Mouse (Mus musculus): ENCODE results near the gene Mib2.
"Not testable (repeated sequence)": the region's sequence is repeated elsewhere in the genome, so short reads cannot be mapped to it uniquely, and the experiment has no call there.

Gene Mib2

DNA sequence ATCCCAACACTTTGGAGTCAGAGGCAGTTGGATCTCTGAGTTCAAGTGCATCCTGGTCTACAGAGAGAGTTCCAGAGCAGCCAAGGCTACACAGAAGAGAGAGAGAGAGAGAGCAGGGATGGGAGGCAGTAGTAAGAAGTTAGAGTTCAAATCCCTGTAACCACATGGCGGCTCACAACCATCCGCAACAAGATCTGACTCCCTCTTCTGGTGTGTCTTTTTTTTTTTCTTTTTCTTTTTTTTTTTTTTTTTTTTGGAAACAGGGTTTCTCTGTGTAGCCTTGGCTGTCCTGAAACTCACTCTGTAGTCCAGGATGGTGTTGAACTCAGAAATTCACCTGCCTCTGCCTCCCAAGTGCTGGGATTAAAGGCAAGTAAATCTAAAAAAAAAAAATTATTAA, 3.1 kb upstream of the Mib2 start:
- no peak for DNase-seq (ENCODE audit: extremely low spot score, low read depth, low spot score)

DNA sequence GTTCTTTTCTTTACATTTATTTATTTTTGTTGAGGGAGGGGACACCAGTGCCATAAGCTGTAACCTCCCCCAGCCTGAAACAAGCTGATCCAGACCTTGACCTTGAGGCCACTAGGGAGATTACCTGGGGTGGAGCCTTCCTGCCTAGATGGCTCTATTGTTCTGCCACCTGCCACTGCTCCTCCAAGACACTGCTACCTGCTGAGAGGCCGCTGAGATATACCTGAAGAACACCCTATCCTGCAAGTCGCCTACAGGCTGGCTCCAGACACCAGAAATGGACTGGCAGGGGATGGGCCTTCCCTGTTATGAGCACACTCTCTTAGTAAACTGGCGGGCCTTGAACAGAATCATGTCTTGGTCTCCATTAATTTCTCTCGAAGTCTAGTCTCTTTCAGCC, 1.2 kb upstream of the Mib2 start:
- not testable (repeated sequence) for DNase-seq (ENCODE audit: extremely low spot score, low read depth, low spot score)

DNA sequence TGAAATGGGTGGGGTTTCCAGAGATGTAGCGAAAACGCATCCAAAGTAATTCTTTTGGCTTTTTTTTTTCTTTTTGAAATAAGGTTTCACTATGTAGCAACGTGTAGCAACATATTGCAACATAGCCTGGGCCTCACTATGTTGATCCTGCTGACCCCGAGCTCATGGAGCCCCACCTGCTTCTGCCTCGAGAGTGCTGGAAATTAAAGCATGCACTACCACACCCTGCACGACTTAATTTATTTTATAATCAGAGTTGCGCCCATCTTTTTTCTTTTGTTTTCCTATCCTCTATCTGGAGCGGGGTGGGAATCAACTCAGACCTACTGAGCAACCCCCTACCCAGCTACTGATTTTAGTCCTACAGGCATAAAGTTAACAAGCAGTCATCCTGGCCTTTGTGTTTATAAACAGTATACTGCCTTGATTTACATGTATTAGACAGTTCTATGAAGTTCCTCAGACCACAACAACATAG, 639 bp upstream of the Mib2 start:
- DNase-seq (ENCODE audit: extremely low spot score, low read depth, low spot score), result no peak

DNA sequence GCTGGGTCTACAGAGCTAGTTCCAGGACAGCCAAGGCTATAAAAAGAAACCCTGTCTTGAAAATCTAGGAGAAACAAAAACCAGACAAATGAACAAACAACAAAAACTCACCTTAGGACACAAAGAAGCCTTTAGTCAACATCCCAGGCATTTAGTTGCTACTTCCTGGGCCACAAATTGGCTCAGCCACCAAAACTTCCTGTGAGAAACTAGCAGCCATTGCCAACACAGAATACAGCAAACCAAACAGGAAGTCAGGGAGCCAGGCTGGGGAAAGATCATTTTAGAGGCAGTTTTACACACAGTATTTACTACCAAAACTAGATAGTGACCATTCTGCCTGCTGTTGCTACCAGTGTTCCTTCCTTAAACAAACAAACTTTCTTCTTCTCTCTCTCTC, 2.1 kb downstream of the Mib2 start:
- DNase-seq (ENCODE audit: extremely low spot score, low read depth, low spot score), result no peak

DNA sequence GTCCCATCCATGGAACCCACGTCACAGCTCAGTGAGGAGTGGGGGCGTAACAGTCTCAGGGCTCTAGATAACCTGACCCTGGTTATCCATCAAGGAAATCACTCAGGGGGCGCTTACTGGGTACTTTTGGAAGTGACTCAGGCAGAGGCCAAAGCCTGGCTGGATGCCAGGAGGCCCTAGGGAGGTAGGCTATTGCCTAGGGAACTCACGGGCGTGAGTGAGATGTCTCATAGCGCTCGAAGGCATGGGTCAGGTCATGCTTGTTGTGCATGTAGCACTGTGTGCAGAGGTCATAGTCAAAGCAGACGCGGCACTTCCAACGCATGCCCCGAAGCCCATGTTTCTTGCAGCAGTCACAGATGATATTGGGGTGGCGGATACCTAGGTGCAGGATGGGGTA, 8.4 kb downstream of the Mib2 start:
- no peak for DNase-seq (ENCODE audit: extremely low spot score, low read depth, low spot score)

DNA sequence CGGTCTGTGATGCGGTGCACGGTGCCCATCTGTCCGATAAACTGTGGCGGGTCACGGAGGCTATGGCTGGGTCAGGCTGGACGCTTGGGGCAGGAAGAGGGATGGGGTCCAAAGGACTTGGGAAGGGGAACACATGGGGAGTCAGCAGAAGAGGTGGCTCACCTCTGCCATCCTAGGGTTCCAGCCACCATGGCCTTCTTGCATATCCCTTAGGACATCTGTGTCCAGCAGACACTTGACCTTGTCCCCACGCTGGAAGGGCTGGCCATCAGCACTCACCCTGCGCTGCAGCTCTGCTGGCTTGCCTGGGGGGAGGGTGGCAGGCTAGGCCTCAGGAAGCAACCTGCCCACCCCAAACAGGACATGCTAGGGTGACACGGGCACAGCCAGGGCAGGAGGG, 10.0 kb downstream of the Mib2 start:
- DNase-seq (ENCODE audit: extremely low spot score, low read depth, low spot score), result no peak

DNA sequence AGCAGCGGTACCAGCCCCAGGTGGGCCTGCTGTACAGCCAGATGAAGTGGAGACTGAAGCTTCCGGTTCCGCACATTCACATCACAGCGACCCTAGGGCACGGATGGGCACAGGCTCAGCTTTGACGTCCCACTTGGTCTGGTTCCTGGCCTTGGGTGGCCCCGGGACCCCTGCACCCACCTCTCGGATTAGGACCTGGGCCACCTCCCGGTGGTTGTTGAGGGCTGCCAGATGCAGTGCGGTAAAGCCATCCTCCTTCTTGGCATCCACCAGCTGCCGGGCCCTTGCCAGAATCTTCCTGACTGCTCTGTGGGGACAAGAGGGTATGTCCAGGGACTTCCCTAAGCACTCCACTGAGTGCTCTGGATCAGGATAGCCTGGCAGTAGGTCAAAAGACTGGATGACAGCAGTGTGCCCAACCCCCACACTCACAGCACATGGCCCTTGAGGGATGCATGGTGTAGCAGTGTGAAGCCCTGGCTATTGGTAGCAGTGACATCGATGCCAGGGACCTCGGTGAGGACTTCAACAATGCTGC, 12.7 kb downstream of the Mib2 start:
- no peak for DNase-seq (ENCODE audit: extremely low spot score, low read depth, low spot score)

DNA sequence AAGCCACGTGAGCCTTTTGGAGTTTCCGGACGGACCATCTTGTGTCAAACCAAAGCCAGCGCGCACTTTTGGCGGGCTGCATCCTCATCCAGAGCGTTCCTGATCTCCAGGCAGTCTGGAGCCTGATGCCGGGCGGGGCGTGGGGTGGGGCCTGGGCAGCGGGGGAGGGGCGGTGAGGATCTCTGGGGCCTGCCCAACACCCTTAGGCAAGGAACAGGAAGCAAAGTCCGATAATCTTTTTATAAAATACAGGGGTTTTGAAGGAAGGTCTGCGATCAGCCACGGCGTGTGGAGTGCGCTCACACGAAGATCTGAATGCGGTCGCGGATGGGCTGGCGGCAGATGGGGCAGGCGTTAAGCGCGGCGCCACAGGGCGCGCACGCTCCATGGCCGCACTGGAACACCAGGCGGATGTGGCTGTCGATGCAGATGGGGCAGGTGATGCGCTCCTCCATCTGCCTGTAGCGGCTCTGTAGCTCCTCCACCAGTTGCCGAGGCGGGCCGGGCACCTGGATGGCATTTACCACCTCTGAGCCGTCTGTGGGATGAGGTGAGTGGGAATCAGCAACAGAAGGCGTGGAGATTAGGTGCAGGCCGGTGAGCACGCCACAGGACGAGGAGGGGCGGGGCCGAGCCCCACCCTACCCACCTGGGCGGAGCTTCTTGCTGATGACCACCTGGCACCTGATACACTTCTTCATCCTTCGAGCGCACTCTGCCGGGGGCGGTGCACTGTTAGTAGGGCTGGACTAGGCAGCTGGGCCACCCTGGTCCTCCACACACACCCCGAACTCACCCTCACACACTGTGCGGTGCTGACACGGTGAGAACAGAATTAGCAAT, 14.3 kb downstream of the Mib2 start:
- no peak for DNase-seq (ENCODE audit: extremely low spot score, low read depth, low spot score)

DNA sequence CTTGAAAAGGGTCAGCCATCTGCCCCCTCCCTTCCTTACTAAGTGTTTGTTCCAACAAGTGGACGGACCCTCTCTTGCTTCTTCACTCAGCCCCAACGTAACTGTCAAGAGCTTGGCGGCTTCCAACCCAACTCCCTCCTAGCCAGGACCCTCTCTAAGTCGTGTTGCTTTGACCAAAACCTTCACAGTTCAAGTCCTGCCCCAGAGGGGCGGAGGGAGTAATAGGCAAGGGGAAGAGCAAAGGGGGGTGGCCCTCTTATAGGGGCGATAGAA, 14.9 kb downstream of the Mib2 start:
- DNase-seq (ENCODE audit: extremely low spot score, low read depth, low spot score), result no peak

DNA sequence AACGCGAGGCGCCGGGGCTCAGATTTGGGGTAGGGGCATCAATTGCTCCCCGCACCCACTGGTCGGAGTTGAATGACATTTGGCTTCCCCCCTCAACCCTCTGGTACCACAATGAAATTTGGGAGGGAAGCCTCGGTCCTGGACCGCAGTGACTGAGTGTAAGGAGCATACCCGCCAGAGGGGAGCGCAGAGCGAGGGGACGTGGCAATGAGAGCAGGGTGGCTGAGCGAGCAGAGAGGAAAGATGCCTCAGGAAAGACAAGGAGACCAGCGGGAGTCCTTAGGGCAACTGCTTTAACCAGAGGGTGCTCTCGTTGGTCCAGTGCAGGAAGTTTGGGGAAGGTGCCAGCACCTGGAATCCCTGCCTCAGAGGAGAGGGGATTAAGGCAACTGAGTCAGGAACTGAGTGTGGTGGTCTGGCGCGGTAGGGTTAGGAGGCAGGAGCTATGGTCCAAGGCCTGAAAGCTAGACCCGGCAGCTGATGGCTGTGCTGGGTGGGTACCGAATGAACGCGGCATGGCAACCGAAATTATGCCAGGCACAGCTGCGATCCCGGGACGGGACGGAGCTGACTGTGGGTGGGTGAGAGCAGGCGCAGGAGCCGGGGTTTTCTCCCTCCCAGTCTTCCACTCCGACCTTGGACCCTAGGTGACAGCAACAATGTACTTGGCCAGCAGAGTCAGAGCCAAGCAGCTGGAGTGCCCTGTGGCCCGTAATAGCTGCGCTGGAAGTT, 15.4 kb downstream of the Mib2 start:
- DNase-seq (ENCODE audit: extremely low spot score, low read depth, low spot score), result no peak

DNA sequence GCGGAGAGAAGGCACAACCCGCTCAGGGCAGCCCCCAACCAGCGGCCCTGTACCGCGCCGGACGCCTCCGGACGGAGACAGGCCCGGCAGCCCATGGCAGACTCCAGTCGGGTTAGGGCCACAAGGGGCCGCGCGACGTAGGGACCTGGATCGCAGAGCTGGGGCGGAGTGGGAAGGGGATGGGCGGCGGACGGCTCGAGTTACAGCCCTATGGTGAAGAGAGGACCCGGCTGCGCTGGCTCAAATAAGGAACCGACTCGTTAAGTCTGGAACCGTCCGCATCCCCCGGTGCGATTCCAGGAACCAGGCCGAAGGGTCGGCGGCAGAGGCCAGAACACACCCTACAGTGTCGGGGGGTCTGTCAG, 15.9 kb downstream of the Mib2 start, which contains the start of gene Mmp23:
Mmp23 (minus strand) TSS at position 299 of the 365 bp plus-strand sequence.
- DNase-seq (ENCODE audit: extremely low spot score, low read depth, low spot score), result no peak

DNA sequence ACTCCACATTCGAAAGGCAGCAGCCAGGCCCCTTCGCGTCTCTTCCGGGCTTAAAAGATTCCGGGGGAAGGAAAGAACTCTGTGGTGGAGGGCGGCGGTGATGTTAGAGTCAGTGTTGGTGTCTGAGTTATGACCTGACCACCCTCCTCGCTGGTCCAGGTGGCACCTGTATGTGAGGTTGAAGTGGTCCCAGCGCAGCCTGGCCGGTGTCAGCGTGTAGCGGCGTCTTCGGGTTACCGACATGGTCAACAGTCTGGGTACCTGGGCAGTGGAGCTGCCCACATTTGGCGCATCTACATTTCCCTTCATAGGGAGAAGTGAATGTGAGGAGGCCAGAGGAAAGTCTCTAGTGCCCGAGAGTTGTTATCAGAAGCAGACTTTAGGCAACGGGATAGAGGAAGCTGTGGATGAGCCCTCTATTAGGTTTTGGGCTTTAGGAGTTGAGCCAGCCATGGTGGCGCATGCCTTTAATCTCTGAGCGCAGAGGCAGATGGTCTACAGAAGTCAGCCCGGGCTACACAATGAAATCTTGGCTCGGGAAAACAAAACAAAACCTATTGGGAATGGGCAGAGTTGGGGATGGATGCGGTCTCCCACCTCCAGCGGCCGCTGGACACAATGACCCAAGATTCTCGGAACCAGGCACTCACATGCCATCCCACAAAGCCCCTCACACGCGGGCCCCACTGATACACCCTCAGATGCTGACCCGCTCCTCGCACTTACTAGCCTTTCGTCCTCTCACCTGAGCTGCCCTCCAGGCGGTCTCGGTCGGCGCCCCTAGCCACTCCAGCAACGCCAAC, 16.5 kb downstream of the Mib2 start:
- no peak for DNase-seq (ENCODE audit: extremely low spot score, low read depth, low spot score)

DNA sequence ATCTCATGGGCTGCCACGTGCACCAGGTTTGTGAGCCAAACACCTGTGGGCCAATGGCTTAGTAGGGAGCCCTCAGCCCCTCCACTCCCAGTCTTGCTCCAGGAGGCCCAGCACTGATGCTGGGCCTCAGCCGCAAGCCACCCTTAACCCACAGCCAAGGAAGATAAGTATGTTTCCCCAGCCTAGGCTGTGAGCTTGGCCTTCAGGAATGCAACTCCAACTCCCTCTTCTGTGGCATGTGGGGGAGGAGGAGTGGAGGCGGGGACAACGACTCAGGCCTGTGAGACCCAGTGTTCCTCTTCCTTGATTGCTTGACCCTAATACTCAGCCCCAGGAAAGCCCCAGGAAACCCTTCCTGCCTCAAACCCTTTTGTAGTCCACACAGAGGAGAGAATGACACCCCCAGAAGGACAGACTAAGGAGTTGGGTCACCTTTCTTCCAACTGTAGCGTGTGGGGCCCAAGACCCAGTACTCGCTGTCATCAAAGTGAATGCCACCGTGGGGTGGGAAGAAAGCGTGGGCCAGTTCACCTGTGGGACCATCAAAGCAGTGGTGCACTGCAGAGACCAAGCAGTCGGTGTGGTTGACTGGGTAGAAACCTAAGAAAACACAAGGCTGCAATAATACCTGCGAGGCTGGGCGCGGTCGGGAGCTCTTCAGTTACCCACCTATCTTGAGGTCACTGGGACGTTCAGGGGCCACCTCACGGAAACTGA, 17.3 kb downstream of the Mib2 start:
- no peak for DNase-seq (ENCODE audit: extremely low spot score, low read depth, low spot score)

DNA sequence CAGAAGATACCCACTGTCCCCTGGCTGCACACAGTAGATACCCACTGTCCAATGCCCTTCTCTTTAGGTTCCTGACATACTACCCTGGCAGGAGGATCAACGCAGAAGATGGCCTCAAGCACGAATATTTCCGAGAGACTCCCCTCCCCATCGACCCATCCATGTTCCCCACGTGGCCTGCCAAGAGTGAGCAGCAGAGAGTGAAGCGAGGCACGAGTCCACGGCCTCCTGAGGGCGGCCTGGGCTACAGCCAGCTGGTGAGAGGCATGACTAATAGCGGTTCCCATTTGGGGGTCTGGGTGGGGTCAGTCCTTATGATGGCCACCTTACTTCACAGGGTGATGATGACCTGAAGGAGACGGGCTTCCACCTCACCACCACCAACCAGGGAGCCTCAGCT, 19.6 kb downstream of the Mib2 start:
- no peak for DNase-seq (ENCODE audit: extremely low spot score, low read depth, low spot score)

DNA sequence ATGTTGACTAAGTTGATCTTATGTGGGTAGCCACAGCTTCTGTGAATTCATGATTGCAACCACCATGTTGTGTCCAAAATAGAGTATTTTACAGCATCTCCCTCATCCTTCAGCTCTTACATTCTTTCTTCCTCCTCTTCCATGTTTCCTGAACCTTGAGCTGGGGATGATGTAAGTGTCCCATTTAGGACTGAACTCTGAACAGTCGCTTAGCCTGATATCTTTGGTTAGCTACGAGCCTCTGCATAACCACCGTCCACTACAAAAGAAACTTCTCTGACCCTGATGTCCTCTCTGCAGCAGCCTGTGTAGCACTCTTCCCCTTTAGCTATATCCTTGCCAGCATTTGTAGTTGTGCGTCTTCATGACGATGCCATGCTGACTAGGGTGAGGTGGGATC, 23.3 kb downstream of the Mib2 start:
- no peak for DNase-seq (ENCODE audit: extremely low spot score, low read depth, low spot score)

DNA sequence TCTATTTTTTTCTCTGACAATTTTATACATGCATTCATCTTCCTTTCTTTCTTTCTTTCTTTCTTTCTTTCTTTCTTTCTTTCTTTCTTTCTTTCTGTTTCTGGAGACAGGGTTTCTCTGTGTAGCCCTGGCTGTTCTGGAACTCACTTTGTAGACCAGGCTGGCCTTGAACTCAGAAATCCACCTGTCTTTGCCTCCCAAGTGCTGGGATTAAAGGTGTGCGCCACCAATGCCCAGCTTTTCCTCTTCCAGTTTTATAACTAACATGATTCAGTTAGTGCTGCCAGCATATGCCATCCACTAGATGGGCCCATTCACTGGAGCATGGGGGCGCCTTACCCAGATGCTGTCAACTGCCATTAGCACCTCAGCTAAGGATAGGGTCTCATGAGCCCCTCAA, 23.7 kb downstream of the Mib2 start, which contains the start of gene Gm10563:
Gm10563 (minus strand) TSS at position 101 of the 400 bp plus-strand sequence.
- not testable (repeated sequence) for DNase-seq (ENCODE audit: extremely low spot score, low read depth, low spot score)

DNA sequence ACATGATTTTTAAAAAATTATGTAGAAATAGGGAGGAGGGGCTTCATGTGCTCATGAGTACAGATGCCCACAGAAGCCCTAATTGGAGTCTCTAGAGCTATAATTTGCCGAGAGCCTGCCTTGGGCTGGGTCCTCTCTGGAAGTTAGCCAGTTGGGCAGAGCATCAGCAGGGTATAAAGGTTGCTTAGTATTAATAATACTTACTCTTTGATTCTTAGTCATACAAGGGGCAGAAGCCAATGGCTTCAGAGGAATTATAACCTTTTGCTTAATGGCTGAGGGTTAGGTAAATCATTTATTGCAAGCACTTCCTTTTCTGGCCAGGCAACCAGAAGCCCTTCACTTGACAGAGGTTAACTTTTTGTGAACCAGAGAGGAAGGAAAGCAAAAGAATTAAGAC, 25.5 kb downstream of the Mib2 start:
- DNase-seq (ENCODE audit: extremely low spot score, low read depth, low spot score), result no peak

DNA sequence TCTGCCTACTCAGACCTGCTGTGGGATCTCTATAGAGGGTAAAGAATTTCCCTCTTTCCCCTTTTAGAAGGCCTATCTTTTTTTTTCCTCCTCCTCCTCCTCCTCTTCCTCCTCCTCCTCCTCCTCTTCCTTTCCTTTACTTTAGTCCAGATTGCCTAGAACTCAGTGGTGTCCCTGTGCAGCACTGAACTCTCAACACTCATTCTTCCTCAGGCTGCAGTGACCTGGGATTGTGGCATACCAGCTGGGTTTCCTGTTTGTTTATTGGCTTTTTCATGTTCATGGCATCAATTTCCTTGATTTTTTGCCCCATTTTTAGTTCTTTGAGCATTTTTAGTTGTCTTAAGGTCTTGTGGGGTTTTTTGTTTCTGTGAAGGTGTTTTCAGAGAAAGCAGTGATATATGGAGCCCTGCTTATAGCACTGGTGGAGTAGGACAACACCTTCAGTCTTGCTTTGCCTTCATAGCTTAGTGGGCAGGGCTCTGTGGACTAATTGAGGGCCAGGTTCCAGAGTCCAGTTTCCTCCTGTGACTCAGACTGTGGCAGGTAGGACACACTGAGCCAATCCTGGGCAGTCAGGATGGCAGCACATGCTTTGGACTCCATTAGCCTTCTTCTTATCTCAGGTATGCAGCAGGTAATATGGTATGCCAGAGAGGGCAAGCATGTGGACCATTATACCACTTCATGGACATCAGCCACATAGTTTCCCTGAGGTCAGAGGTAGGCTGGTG, 33.1 kb downstream of the Mib2 start:
- DNase-seq (ENCODE audit: extremely low spot score, low read depth, low spot score), result no peak

DNA sequence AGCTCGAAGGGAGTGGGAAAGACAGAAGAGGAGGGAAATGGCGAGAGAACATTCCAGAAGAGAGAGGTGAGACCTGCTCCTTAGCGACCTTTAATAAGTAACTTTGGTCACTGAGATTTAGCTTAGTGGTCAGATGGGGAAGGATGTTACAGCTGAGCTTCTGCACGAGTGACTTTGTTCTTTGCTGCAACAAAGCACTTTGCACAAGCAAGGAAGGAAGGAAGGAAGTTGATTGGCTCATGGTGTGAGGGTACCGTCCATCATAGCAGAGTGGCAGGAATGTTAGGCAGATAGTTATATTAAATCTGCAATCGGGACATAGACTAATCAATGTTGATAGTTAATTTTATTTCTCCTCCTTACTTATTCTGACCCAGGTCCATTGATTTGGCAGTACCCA, 38.7 kb downstream of the Mib2 start:
- no peak for DNase-seq (ENCODE audit: extremely low spot score, low read depth, low spot score)

Data from hindlimb bud, embryonic 11.5 days (tissue).